Mouse (Mus musculus) embryonic fibroblast, embryonic 13.5 days (primary cell): ENCODE measurements around the gene Krtcap2. TPM values are rescaled to one million over a fixed set of nuclear protein-coding genes. Genes with fewer than 3 reads are reported as not detected.

Experiments used
- H3K27ac ChIP-seq: 2 replicates; pipeline ENCODE4 v1.5.1; 2012; ENCODE audit warnings: low read length, control low read depth, inconsistent platforms; ENCODE audit not compliant: insufficient read depth
- H3K4me1 ChIP-seq: 2 replicates; pipeline ENCODE4 v1.6.1; 2011; ENCODE audit warnings: low read length; ENCODE audit not compliant: control insufficient read depth, insufficient read depth
- H3K4me3 ChIP-seq: 2 replicates; pipeline ENCODE4 v1.5.1; 2011; ENCODE audit warnings: mild to moderate bottlenecking, control low read depth, low read length; ENCODE audit not compliant: insufficient read depth
- CTCF ChIP-seq: IDR thresholded peaks from 2 replicates; pipeline ENCODE4 v1.5.1; 2011; ENCODE audit warnings: mild to moderate bottlenecking, control low read depth, low read length, moderate library complexity, borderline replicate concordance; ENCODE audit not compliant: insufficient read depth
- POLR2A ChIP-seq: IDR thresholded peaks from 2 replicates; pipeline ENCODE4 v1.6.1; 2011; ENCODE audit warnings: low read depth, mild to moderate bottlenecking, control low read depth, low read length, moderate library complexity
- polyA plus RNA-seq: library from polyadenylated mRNA; stranded (reverse); fragments of >200 nt; gene quantifications from 2 replicates; pipeline ENCODE4 v1.2.4, GENCODE M21; 2011; ENCODE audit warnings: low read depth; ENCODE audit not compliant: missing spikeins, insufficient read length

The Krtcap2 gene
- 265 and 289 TPM in 2 replicates for polyA plus RNA-seq

DNA sequence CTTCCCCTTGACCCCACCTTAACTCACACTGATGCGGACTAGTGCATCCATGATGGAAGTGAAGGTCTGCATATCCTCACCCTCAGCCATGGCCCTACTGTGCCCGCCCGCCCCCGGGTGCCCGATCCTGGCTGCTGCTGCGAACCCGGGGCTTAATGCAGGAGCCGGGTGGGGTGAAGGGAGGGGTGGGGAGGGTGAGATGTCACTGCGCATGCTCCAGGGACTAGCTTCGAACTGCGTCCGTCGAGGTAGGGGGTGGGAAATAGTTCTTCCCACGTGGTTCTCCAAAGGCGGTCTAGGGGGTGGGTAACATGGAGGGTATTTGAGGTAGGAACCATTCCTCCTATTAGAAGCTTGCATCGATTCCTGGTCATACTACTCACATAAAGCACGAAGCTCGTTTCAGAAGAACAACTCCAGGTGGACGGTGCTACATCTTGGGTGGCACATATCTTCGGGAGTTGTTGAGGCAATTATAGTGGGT lies at the start of gene Krtcap2:
TSS of gene Krtcap2 (plus strand) at position 279 of the 484 bp plus-strand sequence.
- Histone ChIP-seq H3K4me1 (peaks cover 4% of the 10 kb centered on the region; the same call in 1 of the 2 replicates), H3K4me3 (peak within 1 kb of the TSS; percentile 76), H3K27ac (peak within 1 kb of the TSS; percentile 77)
- TF ChIP-seq POLR2A, result peak; percentile 48
- TF ChIP-seq CTCF, result no peak

DNA sequence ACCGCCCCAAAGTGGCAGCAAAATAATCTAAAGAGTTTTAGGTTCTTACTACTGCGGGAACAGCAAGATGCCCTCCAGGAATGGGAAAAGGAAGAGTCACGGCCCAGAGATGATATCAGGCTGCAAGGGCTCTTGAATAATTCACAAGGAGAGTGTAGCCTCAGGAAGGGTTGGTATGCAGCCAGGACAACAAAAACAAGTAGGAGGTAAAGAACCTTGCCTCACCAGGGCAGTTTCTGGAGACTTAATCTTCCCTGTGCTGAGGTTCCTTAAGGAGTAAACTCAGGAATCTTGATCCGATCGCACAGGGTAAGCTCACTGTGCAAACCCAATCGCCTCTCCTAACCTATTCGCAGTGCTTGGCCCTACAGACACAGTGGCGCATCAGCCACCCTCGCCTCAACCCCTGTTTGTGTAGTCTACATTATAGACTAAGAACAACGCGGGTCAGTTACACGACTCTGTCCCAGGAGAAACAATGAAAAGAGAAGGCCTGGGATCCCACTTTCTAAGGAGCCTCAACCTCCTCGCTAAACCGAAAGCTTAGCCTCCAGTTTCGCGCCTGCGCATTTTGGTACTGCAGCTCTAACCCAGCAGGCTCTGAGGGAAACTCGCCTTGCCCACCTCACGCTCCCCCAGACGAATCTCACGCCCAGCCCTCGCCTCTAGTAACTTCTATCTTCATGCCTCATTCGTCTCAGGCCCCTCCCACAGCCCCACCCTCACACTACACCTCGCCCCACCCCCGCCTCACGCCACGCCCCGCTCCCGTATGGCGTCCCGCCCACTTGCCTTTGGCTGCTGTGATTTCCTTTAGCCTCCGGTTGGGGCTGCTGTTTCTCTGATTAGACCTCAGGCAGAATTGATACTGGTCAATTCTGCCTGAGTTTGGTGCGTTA lies 49.5 kb upstream of the Krtcap2 start:
- peak; percentile 94 for TF ChIP-seq POLR2A
- TF ChIP-seq CTCF, result peak; percentile 13; the same call in 1 of the 2 replicates
- H3K4me3 ChIP-seq, result peak overlapping the region; percentile 33
- no peaks in the 10 kb centered on the region for H3K4me1 ChIP-seq
- H3K27ac ChIP-seq, result peak overlapping the region; percentile 43

DNA sequence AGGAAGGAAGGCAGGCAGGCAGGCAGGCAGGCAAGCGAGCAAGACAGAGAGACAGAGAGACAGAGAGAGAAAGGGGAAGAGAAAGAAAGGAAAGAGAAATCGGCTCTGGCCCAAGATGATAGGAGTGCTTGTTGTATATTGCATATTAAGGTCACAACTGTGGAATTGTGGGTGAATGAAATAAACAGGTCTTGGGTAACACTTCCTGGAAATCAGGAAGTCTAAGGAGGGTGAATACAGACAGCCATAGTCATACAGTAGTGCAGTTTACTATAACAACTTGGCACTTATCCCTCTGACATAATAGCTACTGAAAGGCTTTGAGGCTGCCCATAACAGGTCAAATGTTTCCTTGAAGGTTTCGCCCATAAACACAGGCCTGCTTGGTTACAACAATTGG lies 45.9 kb upstream of the Krtcap2 start:
- Histone ChIP-seq H3K27ac (no peak overlapping the region), H3K4me1 (no peaks in the 10 kb centered on the region), H3K4me3 (no peak overlapping the region)
- no peak for TF ChIP-seq POLR2A
- no peak for TF ChIP-seq CTCF

DNA sequence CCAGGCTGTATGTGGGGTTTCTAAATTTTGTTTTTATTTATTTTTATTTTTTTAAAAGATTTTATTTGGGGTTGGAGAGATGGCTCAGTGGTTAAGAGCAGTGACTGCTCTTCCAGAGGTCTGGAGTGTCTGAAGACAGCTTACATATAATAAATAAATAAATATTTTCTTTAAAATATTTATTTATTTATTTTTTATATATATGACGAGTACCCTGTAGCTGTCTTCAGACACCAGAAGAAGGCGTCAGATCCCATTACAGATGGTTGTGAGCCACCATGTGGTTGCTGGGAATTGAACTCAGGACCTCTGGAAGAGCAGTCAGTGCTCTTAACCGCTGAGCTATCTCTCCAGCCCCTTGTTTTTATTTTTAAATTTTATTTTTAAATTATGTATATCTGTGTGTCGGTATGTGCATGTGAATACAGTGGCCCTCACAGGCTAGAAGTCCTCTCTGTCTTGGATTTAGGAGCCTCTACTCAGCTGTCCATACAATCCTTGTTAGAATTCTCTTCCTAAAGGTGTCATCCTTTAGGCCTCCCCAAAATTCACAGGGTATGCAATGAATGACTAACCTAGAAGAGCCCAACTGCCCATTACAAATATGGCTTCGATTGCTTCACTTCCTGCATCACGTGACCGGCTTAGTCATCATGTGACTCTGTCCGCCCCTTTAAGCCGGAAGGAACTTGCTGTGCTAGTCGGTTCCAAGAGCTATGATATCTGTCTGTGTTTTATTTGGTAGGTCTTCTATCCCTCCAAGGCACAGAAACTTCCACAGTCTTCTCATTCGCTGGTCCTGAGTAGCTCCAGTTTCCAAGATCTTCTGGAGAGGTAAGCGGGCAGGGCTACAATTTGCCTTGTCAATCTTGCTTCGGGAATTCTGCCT lies 43.3 kb upstream of the Krtcap2 start, which contains the start of gene Gba:
TSS of gene Gba (plus strand) at position 676 of the 889 bp plus-strand sequence.
- TF ChIP-seq CTCF, result no peak
- peak; percentile 70 for TF ChIP-seq POLR2A
- H3K4me1 ChIP-seq, result no peaks in the 10 kb centered on the region
- peak within 1 kb of the TSS; percentile 88 for H3K4me3 ChIP-seq
- no peak within 1 kb of the TSS for H3K27ac ChIP-seq

DNA sequence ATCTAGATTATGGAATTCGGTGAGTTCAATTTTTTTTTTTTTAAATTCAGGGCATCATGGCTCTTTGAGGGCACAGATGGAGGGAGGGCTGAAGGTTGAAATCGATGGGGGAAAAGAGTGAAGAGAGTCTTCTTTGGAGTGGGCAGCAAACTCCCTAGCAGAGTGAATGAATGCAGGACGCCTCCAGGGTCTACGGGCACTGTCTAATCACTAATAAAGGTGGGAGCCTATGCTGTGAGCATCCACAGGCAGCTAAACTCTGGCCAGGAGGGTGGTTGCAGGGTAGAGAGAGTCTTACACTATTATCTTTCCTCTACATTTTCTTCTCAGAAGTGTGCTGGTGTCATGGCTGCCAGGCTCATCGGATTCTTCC lies 42.6 kb upstream of the Krtcap2 start:
- TF ChIP-seq POLR2A, result no peak
- no peak for TF ChIP-seq CTCF
- peak overlapping the region; percentile 88 for H3K4me3 ChIP-seq
- H3K27ac ChIP-seq, result no peak overlapping the region
- H3K4me1 ChIP-seq, result no peaks in the 10 kb centered on the region

DNA sequence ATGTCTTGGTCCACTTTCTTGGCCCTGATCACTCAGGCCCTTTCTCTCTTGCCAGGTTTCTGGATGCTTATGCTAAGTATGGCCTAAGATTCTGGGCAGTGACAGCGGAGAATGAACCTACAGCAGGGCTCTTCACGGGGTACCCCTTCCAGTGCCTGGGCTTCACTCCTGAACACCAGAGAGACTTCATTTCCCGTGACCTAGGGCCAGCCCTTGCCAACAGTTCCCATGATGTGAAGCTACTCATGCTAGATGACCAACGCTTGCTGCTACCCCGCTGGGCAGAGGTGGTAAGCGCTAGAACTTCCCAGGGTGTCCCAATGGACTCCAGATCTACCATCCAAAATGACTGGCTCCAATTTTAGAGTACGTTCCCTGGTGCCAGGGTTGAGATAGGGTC lies 39.7 kb upstream of the Krtcap2 start:
- Histone ChIP-seq H3K4me3 (no peak overlapping the region), H3K27ac (no peak overlapping the region), H3K4me1 (no peaks in the 10 kb centered on the region)
- no peak for TF ChIP-seq POLR2A
- TF ChIP-seq CTCF, result no peak

DNA sequence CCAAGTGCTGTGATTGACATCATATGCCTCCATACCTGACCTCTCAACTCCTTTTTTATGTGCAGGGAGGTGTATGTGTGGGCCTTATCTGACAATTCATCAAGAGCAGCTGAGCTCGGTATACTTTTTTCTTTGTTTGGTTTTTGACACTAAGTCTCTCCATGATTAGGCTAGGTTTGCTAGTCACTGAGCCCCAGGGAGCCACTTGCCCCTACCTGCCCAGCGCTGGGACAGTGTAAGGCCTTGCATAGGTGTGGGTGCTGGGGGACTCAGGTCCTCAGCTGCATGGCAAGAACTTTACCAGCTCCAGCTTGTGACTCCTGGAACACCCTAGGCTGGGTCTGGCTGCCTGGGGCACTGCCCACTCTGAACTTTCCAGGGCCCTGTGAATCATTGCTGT lies 39.1 kb upstream of the Krtcap2 start:
- Histone ChIP-seq H3K27ac (no peak overlapping the region), H3K4me3 (no peak overlapping the region), H3K4me1 (no peaks in the 10 kb centered on the region)
- no peak for TF ChIP-seq POLR2A
- no peak for TF ChIP-seq CTCF

DNA sequence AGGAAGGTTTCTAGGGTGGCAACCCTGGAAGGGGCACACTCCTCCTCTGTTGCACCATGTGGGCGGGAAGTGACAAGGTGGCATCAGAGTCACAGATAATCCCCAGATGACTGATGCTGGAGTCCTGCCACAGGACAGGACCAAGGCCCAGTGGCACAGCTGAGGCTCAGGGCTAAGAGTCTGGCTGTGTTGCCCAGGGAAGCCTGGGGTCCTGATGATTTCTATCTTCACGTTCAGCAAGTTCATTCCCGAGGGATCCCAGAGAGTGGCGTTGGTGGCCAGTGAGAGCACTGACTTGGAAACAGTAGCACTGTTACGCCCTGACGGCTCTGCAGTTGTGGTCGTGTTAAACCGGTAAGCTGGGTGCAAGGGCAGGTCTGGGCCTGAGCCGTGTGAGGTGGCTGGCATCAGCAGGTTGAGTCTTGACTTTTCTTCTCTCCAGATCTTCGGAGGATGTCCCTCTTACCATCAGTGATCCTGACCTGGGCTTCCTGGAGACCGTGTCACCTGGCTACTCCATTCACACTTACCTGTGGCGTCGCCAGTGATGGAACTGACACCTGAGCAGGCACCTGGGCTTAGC lies 37.6 kb upstream of the Krtcap2 start:
- TF ChIP-seq POLR2A, result no peak
- TF ChIP-seq CTCF, result no peak
- H3K27ac ChIP-seq, result no peak overlapping the region
- peaks cover 5% of the 10 kb centered on the region; the same call in 1 of the 2 replicates for H3K4me1 ChIP-seq
- no peak overlapping the region for H3K4me3 ChIP-seq

DNA sequence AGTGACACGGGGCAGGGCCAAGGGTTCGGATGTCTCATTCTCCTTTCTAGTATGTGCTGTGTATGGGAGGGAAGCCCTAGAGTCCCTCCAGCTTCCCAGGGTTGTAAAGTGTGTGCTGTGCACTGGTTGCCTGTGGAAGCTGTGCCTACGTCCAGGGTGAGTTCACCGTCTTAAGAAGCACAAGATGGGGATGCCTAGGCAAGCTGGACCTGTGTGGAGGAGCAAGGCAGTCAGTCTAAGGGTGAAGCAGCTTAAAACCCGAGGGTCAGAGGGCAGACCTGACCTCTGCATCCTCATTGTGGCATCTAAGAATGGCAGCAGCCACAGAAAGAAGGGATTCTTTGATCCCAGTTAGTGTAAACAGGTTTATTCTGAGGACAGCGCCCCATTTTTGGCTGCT lies 37.0 kb upstream of the Krtcap2 start:
- no peak for TF ChIP-seq POLR2A
- TF ChIP-seq CTCF, result no peak
- peaks cover 5% of the 10 kb centered on the region; the same call in 1 of the 2 replicates for H3K4me1 ChIP-seq
- H3K4me3 ChIP-seq, result no peak overlapping the region
- no peak overlapping the region for H3K27ac ChIP-seq
